Mouse (Mus musculus) left cerebral cortex, postnatal 4 days (tissue): ENCODE results near the gene Gm2007. TPM values are rescaled to one million over a fixed set of nuclear protein-coding genes. Genes with fewer than 3 reads are reported as not detected.
"Not testable (repeated sequence)": the region's sequence is repeated elsewhere in the genome, so short reads cannot be mapped to it uniquely, and the experiment has no call there.

ENCODE experiments used
- DNase-seq: peaks from one replicate; pipeline ENCODE4 v3.0.0-alpha.2; 2022
- intact Hi-C: fragments of 180-260 bp; cut with DNase I; formaldehyde crosslinking; loops from one replicate; pipeline ENCODE4 v1.15.1; 2025
- total RNA-seq, 2 experiments: library from RNA; stranded (reverse); gene quantifications; 2 replicates each; pipeline ENCODE4 v1.2.3; 2021

Gm2007 gene
- not detected for total RNA-seq

DNA sequence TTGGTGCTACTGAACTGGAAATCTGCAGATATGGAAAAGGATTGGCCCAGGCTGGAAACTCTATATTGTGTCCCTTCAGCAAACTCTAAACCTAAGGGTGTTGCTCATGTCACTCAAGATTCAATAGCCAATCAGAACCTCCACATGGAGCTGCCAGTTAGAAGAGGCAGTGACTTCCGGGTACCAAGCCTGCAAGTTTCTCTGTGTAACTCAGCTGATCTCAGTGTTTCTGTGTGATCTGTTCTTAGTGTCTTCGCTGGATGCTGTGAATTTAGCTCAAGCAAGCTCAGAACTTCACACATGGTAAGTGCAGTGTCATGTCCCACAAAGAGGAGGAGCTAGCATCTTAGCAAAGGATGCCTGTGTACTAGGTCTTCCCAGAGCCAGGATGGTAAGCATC is at the start of gene Gm2007:
Gene Gm2007 (plus strand): TSS at position 301 of the 400 bp plus-strand sequence.
- intact Hi-C loops, DNase-seq: not testable (repeated sequence)

DNA sequence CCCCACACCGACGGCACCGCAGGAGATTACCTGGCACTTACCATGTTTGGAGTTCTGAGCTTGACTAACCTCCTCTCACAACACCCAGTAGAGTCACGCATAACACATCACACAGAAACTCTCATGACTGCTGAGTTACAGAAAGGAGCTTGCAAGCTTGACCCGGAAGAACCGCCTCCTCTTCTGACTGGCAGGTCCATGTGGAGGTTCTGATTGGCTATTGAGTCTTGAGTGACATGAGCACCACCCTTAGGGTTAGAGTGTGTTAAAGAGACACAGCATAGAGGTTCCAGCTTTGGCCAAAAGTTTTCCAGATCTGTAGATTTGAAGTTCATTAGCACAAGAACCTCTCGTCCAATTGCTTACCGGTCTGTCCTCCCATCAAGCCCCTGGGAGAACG is 37.8 kb upstream of the Gm2007 start, which contains the start of gene Zfp969:
Gene Zfp969 (minus strand): TSS at position 101 of the 400 bp plus-strand sequence.
- DNase-seq, intact Hi-C loops: not testable (repeated sequence)

DNA sequence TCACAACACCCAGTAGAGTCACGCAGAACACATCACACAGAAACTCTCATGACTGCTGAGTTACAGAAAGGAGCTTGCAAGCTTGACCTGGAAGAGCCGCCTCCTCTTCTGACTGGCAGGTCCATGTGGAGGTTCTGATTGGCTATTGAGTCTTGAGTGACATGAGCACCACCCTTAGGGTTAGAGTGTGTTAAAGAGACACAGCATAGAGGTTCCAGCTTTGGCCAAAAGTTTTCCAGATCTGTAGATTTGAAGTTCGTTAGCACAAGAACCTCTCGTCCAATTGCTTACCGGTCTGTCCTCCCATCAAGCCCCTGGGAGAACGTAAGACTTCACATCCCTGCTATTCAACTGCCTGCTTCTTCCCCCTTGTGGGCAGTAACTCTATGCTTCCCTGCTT is 59.7 kb downstream of the Gm2007 start, which contains the start of gene Gm14288:
Gene Gm14288 (minus strand): TSS at position 101 of the 400 bp plus-strand sequence.
- DNase-seq = not testable (repeated sequence)

More for the DNA sequence above, 59.7 kb downstream of the Gm2007 start, which contains the start of gene Gm14288:
- intact Hi-C loops = not testable (repeated sequence)

Other genes with a start within 250 kb of the Gm2007 start
- gene Gm11007, start 97.6 kb upstream of the Gm2007 start, total RNA-seq = not detected
- gene Zfp969, start 37.9 kb upstream of the Gm2007 start, total RNA-seq = not detected
- 1 to 10 TPM; 2.6 to 3.0 TPM for gene Gm14288, start 59.6 kb downstream of the Gm2007 start, total RNA-seq
- 10 to 100 TPM; 61.1 to 64.7 TPM for gene Gm6710, start 127.7 kb downstream of the Gm2007 start, total RNA-seq
- 1 to 10 TPM; 4.9 to 5.9 TPM for gene Zfp966, start 189.6 kb downstream of the Gm2007 start, total RNA-seq
- 10 to 100 TPM; 39.9 to 40.0 TPM for gene Gm2026, start 223.8 kb downstream of the Gm2007 start, total RNA-seq